Mouse (Mus musculus) embryonic facial prominence, embryonic 11.5 days (tissue): ENCODE data around the gene Tmem26. TPM values are rescaled to one million over a fixed set of nuclear protein-coding genes. Genes with fewer than 3 reads are reported as not detected.
"Not testable (repeated sequence)": the region's sequence is repeated elsewhere in the genome, so short reads cannot be mapped to it uniquely, and the experiment has no call there.

Experiments used
- ATAC-seq: fragments of 200-750 bp; cut with Nextera tagmentation; replicated peaks from 2 replicates; pipeline ENCODE4 v1.8.0; 2017; ENCODE audit warnings: low read depth; ENCODE audit not compliant: insufficient number of reproducible peaks, low FRiP score, low TSS enrichment
- DNase-seq: peaks from one replicate; pipeline ENCODE4 v3.0.0-alpha.2; 2015; ENCODE audit warnings: low spot score
- H3K27ac ChIP-seq: fragments of 300-500 bp; sonication (generic); replicated peaks from 2 replicates; pipeline ENCODE4 v1.5.1; 2014; ENCODE audit warnings: mild to moderate bottlenecking, low read depth, low read length, control low read depth
- H3K27me3 ChIP-seq: fragments of 300-500 bp; sonication (generic); 2 replicates; pipeline ENCODE4 v1.6.1; 2014; ENCODE audit warnings: mild to moderate bottlenecking, low read length, moderate library complexity, mixed read lengths; ENCODE audit not compliant: control insufficient read depth, insufficient read depth
- H3K36me3 ChIP-seq: fragments of 300-500 bp; sonication (generic); replicated peaks from 2 replicates; pipeline ENCODE4 v1.6.1; 2014; ENCODE audit warnings: low read depth, mild to moderate bottlenecking, low read length, moderate library complexity, mixed read lengths; ENCODE audit not compliant: control insufficient read depth, insufficient read depth
- H3K4me1 ChIP-seq: fragments of 300-500 bp; sonication (generic); 2 replicates; pipeline ENCODE4 v1.6.1; 2014; ENCODE audit warnings: low read length, mixed read lengths; ENCODE audit not compliant: control insufficient read depth, insufficient read depth
- H3K4me2 ChIP-seq: fragments of 300-500 bp; sonication (generic); 2 replicates; pipeline ENCODE4 v1.6.1; 2014; ENCODE audit warnings: low read depth, mild to moderate bottlenecking, control low read depth, low read length, moderate library complexity
- H3K4me3 ChIP-seq: fragments of 300-500 bp; sonication (generic); 2 replicates; pipeline ENCODE4 v1.5.1; 2014; ENCODE audit warnings: low read depth, low read length, control low read depth
- H3K9ac ChIP-seq: fragments of 300-500 bp; sonication (generic); replicated peaks from 2 replicates; pipeline ENCODE4 v1.6.1; 2014; ENCODE audit warnings: mild to moderate bottlenecking, control low read depth, low read length
- H3K9me3 ChIP-seq: fragments of 300-500 bp; sonication (generic); replicated peaks from 2 replicates; pipeline ENCODE4 v1.6.1; 2016; ENCODE audit warnings: mild to moderate bottlenecking, low read length, inconsistent platforms, mixed read lengths; ENCODE audit not compliant: control insufficient read depth
- whole genome bisulfite sequencing: fragments of 180-500 bp; shearing (Covaris S2); extraction: QIAGEN DNeasy Blood & Tissue Kit; methylation state at CpG from one replicate; pipeline ENCODE4 v1.1.7; 2014; 5-methylcytosine and 5-hydroxymethylcytosine counted together
- polyA plus RNA-seq: library from polyadenylated mRNA; unstranded; fragments of >200 nt; fragmentation: Nextera tagmentation; extraction: Ambion mirVana; gene quantifications from 2 replicates; pipeline ENCODE4 v1.2.1, GENCODE M21; 2014

Gene Tmem26
- polyA plus RNA-seq, 1 experiment from 2014 or later, result 30.7 TPM

GRCm38 (mm10) chr10:68724361-68724720 is 895 bp downstream of the Tmem26 start:
- H3K9me3 ChIP-seq, result no peaks in the 10 kb centered on the region

GRCm38 (mm10) chr10:68727464-68727863 is 4.0 kb downstream of the Tmem26 start:
- Histone ChIP-seq H3K4me3 (no peak overlapping the region), H3K4me1 (no peaks in the 10 kb centered on the region), H3K27me3 (no peaks in the 10 kb centered on the region), H3K9me3 (no peaks in the 10 kb centered on the region), H3K4me2 (no peak overlapping the region), H3K9ac (no peak overlapping the region), H3K36me3 (no peaks in the 10 kb centered on the region), H3K27ac (no peak overlapping the region)
- WGBS, result 84% methylated on average over 5 of the region's 5 CpGs
- DNase-seq, result no peak
- ATAC-seq, result no peak

More at GRCm38 (mm10) chr10:68724361-68724720, 895 bp downstream of the Tmem26 start:
- H3K27ac ChIP-seq, result no peak overlapping the region
- H3K9ac ChIP-seq, result peak overlapping the region; percentile 67
- H3K36me3 ChIP-seq, result no peaks in the 10 kb centered on the region
- peak; percentile 55 for DNase-seq
- H3K4me2 ChIP-seq, result peak overlapping the region; percentile 54
- WGBS, result 1% methylated on average over 11 of the region's 11 CpGs
- H3K4me1 ChIP-seq, result no peaks in the 10 kb centered on the region
- no peaks in the 10 kb centered on the region for H3K27me3 ChIP-seq
- peak overlapping the region; percentile 55 for H3K4me3 ChIP-seq
- 0 out of 2 replicates have a peak, but pooled peaks have one; percentile 62 for ATAC-seq

GRCm38 (mm10) chr10:68735621-68736020 is 12.2 kb downstream of the Tmem26 start:
- Histone ChIP-seq H3K27me3 (no peaks in the 10 kb centered on the region), H3K4me1 (no peaks in the 10 kb centered on the region), H3K4me3 (no peak overlapping the region), H3K9ac (no peak overlapping the region), H3K36me3 (no peaks in the 10 kb centered on the region), H3K9me3 (no peaks in the 10 kb centered on the region), H3K27ac (no peak overlapping the region), H3K4me2 (no peak overlapping the region)
- ATAC-seq (no peak), DNase-seq (no peak)
- whole genome bisulfite sequencing, result 86% methylated on average over 3 of the region's 3 CpGs

GRCm38 (mm10) chr10:68737391-68737790 is 13.9 kb downstream of the Tmem26 start:
- 66% methylated on average over 7 of the region's 7 CpGs for WGBS
- Histone ChIP-seq H3K27me3 (no peaks in the 10 kb centered on the region), H3K4me2 (no peak overlapping the region), H3K4me1 (no peaks in the 10 kb centered on the region), H3K9me3 (no peaks in the 10 kb centered on the region), H3K4me3 (no peak overlapping the region), H3K9ac (no peak overlapping the region), H3K36me3 (no peaks in the 10 kb centered on the region), H3K27ac (no peak overlapping the region)
- DNase-seq (no peak), ATAC-seq (no peak)

- not testable (repeated sequence) for DNase-seq, H3K27me3 ChIP-seq, H3K4me1 ChIP-seq, H3K36me3 ChIP-seq, H3K9ac ChIP-seq, H3K4me3 ChIP-seq, H3K9me3 ChIP-seq, H3K27ac ChIP-seq, H3K4me2 ChIP-seq, ATAC-seq
- 90% methylated on average over 1 of the region's 1 CpGs for WGBS
Measured at GRCm38 (mm10) chr10:68738981-68739380, 15.5 kb downstream of the Tmem26 start.

GRCm38 (mm10) chr10:68740251-68740650 is 16.8 kb downstream of the Tmem26 start:
- WGBS, result 73% methylated on average over 2 of the region's 2 CpGs

GRCm38 (mm10) chr10:68750921-68751320 is 27.5 kb downstream of the Tmem26 start:
- Histone ChIP-seq H3K36me3 (no peaks in the 10 kb centered on the region), H3K27ac (no peak overlapping the region), H3K4me1 (no peaks in the 10 kb centered on the region), H3K4me3 (no peak overlapping the region), H3K27me3 (no peaks in the 10 kb centered on the region), H3K9me3 (no peaks in the 10 kb centered on the region), H3K9ac (no peak overlapping the region), H3K4me2 (no peak overlapping the region)
- ATAC-seq, result no peak
- no peak for DNase-seq
- WGBS, result 85% methylated on average over 7 of the region's 7 CpGs

More at GRCm38 (mm10) chr10:68740251-68740650, 16.8 kb downstream of the Tmem26 start:
- H3K4me3 ChIP-seq, result no peak overlapping the region
- no peak overlapping the region for H3K4me2 ChIP-seq
- DNase-seq (no peak), ATAC-seq (no peak)
- no peaks in the 10 kb centered on the region for H3K27me3 ChIP-seq
- H3K4me1 ChIP-seq, result no peaks in the 10 kb centered on the region
- H3K9me3 ChIP-seq, result no peaks in the 10 kb centered on the region
- H3K27ac ChIP-seq, result no peak overlapping the region
- H3K9ac ChIP-seq, result no peak overlapping the region
- H3K36me3 ChIP-seq, result no peaks in the 10 kb centered on the region

- no peaks in the 10 kb centered on the region for H3K9me3 ChIP-seq
- H3K4me2 ChIP-seq, result no peak overlapping the region
- no peaks in the 10 kb centered on the region for H3K27me3 ChIP-seq
- H3K4me1 ChIP-seq, result no peaks in the 10 kb centered on the region
- no peak overlapping the region for H3K4me3 ChIP-seq
- 46% methylated on average over 5 of the region's 5 CpGs for WGBS
- ATAC-seq (no peak), DNase-seq (peak; percentile 68)
- H3K36me3 ChIP-seq, result no peaks in the 10 kb centered on the region
- peak overlapping the region; percentile 61 for H3K27ac ChIP-seq
- H3K9ac ChIP-seq, result no peak overlapping the region
Measured at GRCm38 (mm10) chr10:68759238-68759637, 35.8 kb downstream of the Tmem26 start.
